Mouse (Mus musculus): Measurements from ENCODE around the gene Myl4.
A peak's percentile ranks its signal among the peaks of the same experiment; 100 is the strongest.

DNA sequence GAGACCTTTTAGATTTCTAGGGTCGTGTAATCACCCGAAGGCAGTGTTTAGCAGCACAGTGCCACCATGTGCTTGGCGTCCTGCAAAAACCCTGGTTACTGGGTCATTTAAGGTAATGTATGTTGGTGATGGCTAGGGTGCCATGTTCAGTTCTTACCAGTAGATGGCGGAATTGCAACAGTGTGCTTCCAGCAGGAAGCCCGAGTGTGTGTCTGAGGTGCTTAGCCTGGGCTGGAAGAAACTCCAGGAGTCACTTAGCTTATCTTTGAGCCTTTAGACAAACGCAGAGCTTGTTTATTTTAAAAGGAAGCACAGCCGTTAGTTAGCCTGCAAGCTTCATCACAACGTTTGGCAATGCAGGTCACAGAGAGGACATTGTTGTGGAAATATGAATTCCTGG lies 39.7 kb downstream of the Myl4 start:
- TF ChIP-seq CTCF (IDR thresholded peaks at IDR 0.05; ENCODE audit: low read depth, low read length) (peak; percentile 81), POLR2A (IDR thresholded peaks at IDR 0.05; ENCODE audit: extremely low read depth, insufficient read depth, low read length) (no peak)
